Mouse (Mus musculus): ENCODE results near the gene Tbc1d10c.

DNA sequence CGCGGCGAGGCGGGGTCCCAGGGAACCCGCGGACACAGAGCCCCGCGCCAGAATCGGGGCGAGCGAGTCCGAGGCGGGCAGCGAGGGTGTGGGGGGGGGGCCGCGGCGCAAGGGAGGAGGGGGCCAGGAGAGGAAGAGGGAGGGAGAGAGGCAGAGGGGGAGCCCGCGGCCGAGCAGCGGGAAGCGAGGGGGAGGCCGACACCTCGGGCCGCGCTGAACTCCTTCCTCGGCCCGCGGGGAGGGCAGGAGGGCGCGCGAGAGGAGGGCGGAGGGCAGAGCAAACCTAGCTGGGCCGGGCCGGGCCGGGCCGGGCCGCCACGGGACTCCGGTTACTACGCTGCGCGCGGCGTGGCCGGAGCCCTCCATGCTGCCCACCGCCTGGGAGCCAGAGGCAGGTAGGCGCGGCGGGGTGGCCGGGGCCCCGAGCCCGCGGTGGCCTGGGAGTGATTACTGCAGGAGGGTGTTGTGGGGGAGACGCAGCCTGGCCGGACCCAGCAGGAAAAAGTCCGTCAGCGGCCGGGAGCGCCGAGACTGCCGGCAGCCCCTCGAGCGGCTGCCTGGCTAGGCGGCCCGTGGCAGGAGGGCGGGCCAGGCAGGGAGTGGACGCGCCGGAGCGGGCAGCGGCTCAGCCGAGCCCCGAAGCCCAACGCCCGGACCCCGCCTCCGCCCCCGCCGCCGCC is 23.8 kb upstream of the Tbc1d10c start:
- TF ChIP-seq CTCF (IDR thresholded peaks at IDR 0.05; ENCODE audit: extremely low read depth, insufficient read depth, low read length), result no peak
- no peak for TF ChIP-seq POLR2A (IDR thresholded peaks at IDR 0.05; ENCODE audit: extremely low read depth, insufficient read depth, low read length)

Data from cortical plate, adult 2 months (tissue).